Mouse (Mus musculus): ENCODE measurements at regions not wholly inside any gene's neighbourhood (a gene's known extent, or its start where the extent isn't known, plus 50 kb on each side); places are given as distances from the start of the nearest gene placed in this dataset.

- Histone ChIP-seq H3K27ac (replicated peaks; ENCODE audit: low read depth, low read length) (no peak overlapping the region), H3K27me3 (replicated peaks; ENCODE audit: control insufficient read depth, insufficient read depth, low read length) (no peaks in the 10 kb centered on the region), H3K4me3 (ENCODE audit: low read depth, low read length) (no peak overlapping the region), H3K4me1 (ENCODE audit: control insufficient read depth, insufficient read depth, low read length) (no peaks in the 10 kb centered on the region), H3K9me3 (ENCODE audit: control insufficient read depth, low read length) (no peaks in the 10 kb centered on the region), H3K9ac (ENCODE audit: low read depth, low read length) (no peak overlapping the region), H3K4me2 (ENCODE audit: low read depth, low read length) (no peak overlapping the region), H3K36me3 (ENCODE audit: control insufficient read depth, insufficient read depth, low read length) (no peaks in the 10 kb centered on the region)
- ATAC-seq (ENCODE audit: low read depth): no peak
- no peak for DNase-seq (ENCODE audit: low spot score)
- WGBS: 56% methylated on average over 4 of the region's 4 CpGs
Measured at GRCm38 (mm10) chr3:149993199-149993598, 1002.8 kb upstream of the Adgrl2 start.

GRCm38 (mm10) chr3:149987801-149988200 lies 997.4 kb upstream of the Adgrl2 start:
- Histone ChIP-seq H3K4me1 (ENCODE audit: control insufficient read depth, insufficient read depth, low read length) (no peaks in the 10 kb centered on the region), H3K27ac (replicated peaks; ENCODE audit: low read depth, low read length) (no peak overlapping the region), H3K4me3 (ENCODE audit: low read depth, low read length) (no peak overlapping the region), H3K4me2 (ENCODE audit: low read depth, low read length) (no peak overlapping the region), H3K9ac (ENCODE audit: low read depth, low read length) (no peak overlapping the region), H3K9me3 (ENCODE audit: control insufficient read depth, low read length) (no peaks in the 10 kb centered on the region), H3K27me3 (replicated peaks; ENCODE audit: control insufficient read depth, insufficient read depth, low read length) (no peaks in the 10 kb centered on the region), H3K36me3 (ENCODE audit: control insufficient read depth, insufficient read depth, low read length) (no peaks in the 10 kb centered on the region)
- DNase-seq (ENCODE audit: low spot score): no peak
- 80% methylated on average over 1 of the region's 1 CpGs for WGBS
- ATAC-seq (ENCODE audit: low read depth): no peak

- Histone ChIP-seq H3K27me3 (replicated peaks; ENCODE audit: control insufficient read depth, insufficient read depth, low read length) (no peaks in the 10 kb centered on the region), H3K9ac (ENCODE audit: low read depth, low read length) (no peak overlapping the region), H3K36me3 (ENCODE audit: control insufficient read depth, insufficient read depth, low read length) (no peaks in the 10 kb centered on the region), H3K4me1 (ENCODE audit: control insufficient read depth, insufficient read depth, low read length) (no peaks in the 10 kb centered on the region), H3K9me3 (ENCODE audit: control insufficient read depth, low read length) (no peaks in the 10 kb centered on the region), H3K4me2 (ENCODE audit: low read depth, low read length) (no peak overlapping the region), H3K4me3 (ENCODE audit: low read depth, low read length) (no peak overlapping the region), H3K27ac (replicated peaks; ENCODE audit: low read depth, low read length) (no peak overlapping the region)
- ATAC-seq (ENCODE audit: low read depth) (no peak), DNase-seq (ENCODE audit: low spot score) (no peak)
- WGBS: 56% methylated on average over 2 of the region's 2 CpGs
Measured at GRCm38 (mm10) chr3:149956993-149957392, 966.6 kb upstream of the Adgrl2 start.

GRCm38 (mm10) chr3:149936197-149936596 lies 945.8 kb upstream of the Adgrl2 start:
- Histone ChIP-seq H3K9ac (ENCODE audit: low read depth, low read length) (no peak overlapping the region), H3K9me3 (ENCODE audit: control insufficient read depth, low read length) (no peaks in the 10 kb centered on the region), H3K36me3 (ENCODE audit: control insufficient read depth, insufficient read depth, low read length) (no peaks in the 10 kb centered on the region), H3K4me3 (ENCODE audit: low read depth, low read length) (no peak overlapping the region), H3K27me3 (replicated peaks; ENCODE audit: control insufficient read depth, insufficient read depth, low read length) (no peaks in the 10 kb centered on the region), H3K4me2 (ENCODE audit: low read depth, low read length) (no peak overlapping the region), H3K27ac (replicated peaks; ENCODE audit: low read depth, low read length) (no peak overlapping the region), H3K4me1 (ENCODE audit: control insufficient read depth, insufficient read depth, low read length) (no peaks in the 10 kb centered on the region)
- no peak for ATAC-seq (ENCODE audit: low read depth)
- WGBS: 74% methylated on average over 9 of the region's 9 CpGs
- no peak for DNase-seq (ENCODE audit: low spot score)

GRCm38 (mm10) chr3:149934832-149935231 lies 944.5 kb upstream of the Adgrl2 start:
- ATAC-seq (ENCODE audit: low read depth): no peak
- 86% methylated on average over 4 of the region's 4 CpGs for WGBS
- Histone ChIP-seq H3K27me3 (replicated peaks; ENCODE audit: control insufficient read depth, insufficient read depth, low read length) (no peaks in the 10 kb centered on the region), H3K4me3 (ENCODE audit: low read depth, low read length) (no peak overlapping the region), H3K27ac (replicated peaks; ENCODE audit: low read depth, low read length) (no peak overlapping the region), H3K4me1 (ENCODE audit: control insufficient read depth, insufficient read depth, low read length) (no peaks in the 10 kb centered on the region), H3K9me3 (ENCODE audit: control insufficient read depth, low read length) (no peaks in the 10 kb centered on the region), H3K36me3 (ENCODE audit: control insufficient read depth, insufficient read depth, low read length) (no peaks in the 10 kb centered on the region), H3K4me2 (ENCODE audit: low read depth, low read length) (no peak overlapping the region), H3K9ac (ENCODE audit: low read depth, low read length) (no peak overlapping the region)
- no peak for DNase-seq (ENCODE audit: low spot score)

GRCm38 (mm10) chr3:149928456-149929360 lies 938.4 kb upstream of the Adgrl2 start:
- no peak overlapping the region for H3K4me2 ChIP-seq (ENCODE audit: low read depth, low read length)
- H3K27ac ChIP-seq (replicated peaks; ENCODE audit: low read depth, low read length): no peak overlapping the region
- H3K4me1 ChIP-seq (ENCODE audit: control insufficient read depth, insufficient read depth, low read length): no peaks in the 10 kb centered on the region
- H3K36me3 ChIP-seq (ENCODE audit: control insufficient read depth, insufficient read depth, low read length): no peaks in the 10 kb centered on the region
- no peak for DNase-seq (ENCODE audit: low spot score)
- no peak for ATAC-seq (ENCODE audit: low read depth)
- H3K4me3 ChIP-seq (ENCODE audit: low read depth, low read length): no peak overlapping the region
- 73% methylated on average over 10 of the region's 10 CpGs for WGBS
- H3K9me3 ChIP-seq (ENCODE audit: control insufficient read depth, low read length): no peaks in the 10 kb centered on the region
- H3K9ac ChIP-seq (ENCODE audit: low read depth, low read length): no peak overlapping the region
- H3K27me3 ChIP-seq (replicated peaks; ENCODE audit: control insufficient read depth, insufficient read depth, low read length): no peaks in the 10 kb centered on the region

- H3K4me1 ChIP-seq (ENCODE audit: control insufficient read depth, insufficient read depth, low read length): peaks cover 8% of the 10 kb centered on the region
- H3K27me3 ChIP-seq (replicated peaks; ENCODE audit: control insufficient read depth, insufficient read depth, low read length): no peaks in the 10 kb centered on the region
- H3K9ac ChIP-seq (ENCODE audit: low read depth, low read length): no peak overlapping the region
- no peak overlapping the region for H3K27ac ChIP-seq (replicated peaks; ENCODE audit: low read depth, low read length)
- H3K4me3 ChIP-seq (ENCODE audit: low read depth, low read length): no peak overlapping the region
- no peak overlapping the region for H3K4me2 ChIP-seq (ENCODE audit: low read depth, low read length)
- DNase-seq (ENCODE audit: low spot score) (no peak), ATAC-seq (ENCODE audit: low read depth) (no peak)
- no peaks in the 10 kb centered on the region for H3K36me3 ChIP-seq (ENCODE audit: control insufficient read depth, insufficient read depth, low read length)
- WGBS: 47% methylated on average over 2 of the region's 2 CpGs
- H3K9me3 ChIP-seq (ENCODE audit: control insufficient read depth, low read length): no peaks in the 10 kb centered on the region
Measured at GRCm38 (mm10) chr3:149920206-149920605, 929.9 kb upstream of the Adgrl2 start.

- no peak overlapping the region for H3K9ac ChIP-seq (ENCODE audit: low read depth, low read length)
- no peak overlapping the region for H3K4me2 ChIP-seq (ENCODE audit: low read depth, low read length)
- WGBS: 31% methylated on average over 5 of the region's 5 CpGs
- no peaks in the 10 kb centered on the region for H3K27me3 ChIP-seq (replicated peaks; ENCODE audit: control insufficient read depth, insufficient read depth, low read length)
- DNase-seq (ENCODE audit: low spot score) (peak; percentile 19), ATAC-seq (ENCODE audit: low read depth) (no peak)
- no peaks in the 10 kb centered on the region for H3K36me3 ChIP-seq (ENCODE audit: control insufficient read depth, insufficient read depth, low read length)
- H3K4me3 ChIP-seq (ENCODE audit: low read depth, low read length): no peak overlapping the region
- H3K4me1 ChIP-seq (ENCODE audit: control insufficient read depth, insufficient read depth, low read length): peaks cover 8% of the 10 kb centered on the region
- H3K27ac ChIP-seq (replicated peaks; ENCODE audit: low read depth, low read length): no peak overlapping the region
- H3K9me3 ChIP-seq (ENCODE audit: control insufficient read depth, low read length): no peaks in the 10 kb centered on the region
Measured at GRCm38 (mm10) chr3:149918201-149918600, 927.8 kb upstream of the Adgrl2 start.

GRCm38 (mm10) chr3:149910721-149911120 lies 920.4 kb upstream of the Adgrl2 start:
- no peak for ATAC-seq (ENCODE audit: low read depth)
- Histone ChIP-seq H3K27ac (replicated peaks; ENCODE audit: low read depth, low read length) (no peak overlapping the region), H3K27me3 (replicated peaks; ENCODE audit: control insufficient read depth, insufficient read depth, low read length) (no peaks in the 10 kb centered on the region), H3K36me3 (ENCODE audit: control insufficient read depth, insufficient read depth, low read length) (no peaks in the 10 kb centered on the region), H3K9ac (ENCODE audit: low read depth, low read length) (no peak overlapping the region), H3K9me3 (ENCODE audit: control insufficient read depth, low read length) (no peaks in the 10 kb centered on the region), H3K4me3 (ENCODE audit: low read depth, low read length) (no peak overlapping the region), H3K4me2 (ENCODE audit: low read depth, low read length) (no peak overlapping the region), H3K4me1 (ENCODE audit: control insufficient read depth, insufficient read depth, low read length) (no peaks in the 10 kb centered on the region)
- 78% methylated on average over 8 of the region's 8 CpGs for WGBS
- no peak for DNase-seq (ENCODE audit: low spot score)
